Mouse (Mus musculus) lung, embryonic 16.5 days (tissue): ENCODE measurements around the gene Slc25a27. TPM values are rescaled to one million over a fixed set of nuclear protein-coding genes. Genes with fewer than 3 reads are reported as not detected.

Experiments used
- ATAC-seq: fragments of 200-750 bp; cut with Nextera tagmentation; 2 replicates; pipeline ENCODE4 v1.8.0; 2017; ENCODE audit warnings: low read depth, mild to moderate bottlenecking, moderate library complexity
- H3K27ac ChIP-seq: fragments of 300-500 bp; sonication (generic); 2 replicates; pipeline ENCODE4 v1.5.1; 2014; ENCODE audit warnings: mild to moderate bottlenecking, control low read depth, low read length
- H3K27me3 ChIP-seq: fragments of 300-500 bp; sonication (generic); 2 replicates; pipeline ENCODE4 v1.6.1; 2014; ENCODE audit warnings: low read depth, low read length, mixed read lengths; ENCODE audit not compliant: control insufficient read depth, insufficient read depth
- H3K36me3 ChIP-seq: fragments of 300-500 bp; sonication (generic); 2 replicates; pipeline ENCODE4 v1.6.1; 2014; ENCODE audit warnings: low read length; ENCODE audit not compliant: control insufficient read depth, insufficient read depth
- H3K4me1 ChIP-seq: fragments of 300-500 bp; sonication (generic); replicated peaks from 2 replicates; pipeline ENCODE4 v1.6.1; 2014; ENCODE audit warnings: low read length, mixed read lengths; ENCODE audit not compliant: control insufficient read depth, insufficient read depth
- H3K4me2 ChIP-seq: fragments of 300-500 bp; sonication (generic); 2 replicates; pipeline ENCODE4 v1.6.1; 2014; ENCODE audit warnings: low read depth, low read length, control low read depth
- H3K4me3 ChIP-seq: fragments of 300-500 bp; sonication (generic); 2 replicates; pipeline ENCODE4 v1.5.1; 2014; ENCODE audit warnings: mild to moderate bottlenecking, low read length, control low read depth
- H3K9ac ChIP-seq: fragments of 300-500 bp; sonication (generic); 2 replicates; pipeline ENCODE4 v1.6.1; 2014; ENCODE audit warnings: low read length, control low read depth
- H3K9me3 ChIP-seq: fragments of 300-500 bp; sonication (generic); 2 replicates; pipeline ENCODE4 v1.6.1; 2016; ENCODE audit warnings: low read length; ENCODE audit not compliant: control insufficient read depth
- WGBS: fragments of 180-500 bp; shearing (Covaris S2); extraction: QIAGEN DNeasy Blood & Tissue Kit; methylation state at CpG from one replicate; pipeline ENCODE4 v1.1.7; 2014; 5-methylcytosine and 5-hydroxymethylcytosine counted together
- polyA plus RNA-seq: library from polyadenylated mRNA; unstranded; fragments of >200 nt; fragmentation: Nextera tagmentation; extraction: Ambion mirVana; gene quantifications from 2 replicates; pipeline ENCODE4 v1.2.1, GENCODE M21; 2015

Gene Slc25a27
- polyA plus RNA-seq, 1 experiment from 2014 or later = 19.0 TPM

DNA sequence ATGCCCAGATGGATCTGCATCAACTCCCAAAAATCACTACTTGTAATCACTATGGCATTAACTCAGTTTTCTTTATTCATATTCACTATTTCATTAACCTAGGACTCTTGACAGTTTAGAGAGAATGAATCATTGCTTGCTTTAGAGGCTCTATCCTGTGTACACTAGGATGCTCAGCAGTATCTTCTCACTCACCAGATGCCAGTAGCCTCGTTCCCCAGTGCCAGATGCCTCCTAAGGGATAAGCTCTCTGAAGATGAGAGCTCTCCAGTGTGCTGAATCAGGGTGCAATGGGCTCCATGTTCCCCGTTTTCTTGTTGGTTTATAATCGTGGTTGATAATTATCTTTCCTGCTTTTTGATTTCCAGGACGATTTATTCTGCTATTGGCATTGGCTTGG, 68.3 kb downstream of the Slc25a27 start:
- no peak for ATAC-seq
- 59% methylated on average over 4 of the region's 4 CpGs for WGBS
- no peak overlapping the region for H3K4me2 ChIP-seq
- H3K9ac ChIP-seq = no peak overlapping the region
- no peaks in the 10 kb centered on the region for H3K27me3 ChIP-seq
- H3K9me3 ChIP-seq = 0 out of 2 replicates have a peak, but pooled peaks cover 2% of the 10 kb centered on the region
- no peaks in the 10 kb centered on the region for H3K36me3 ChIP-seq
- no peak overlapping the region for H3K4me3 ChIP-seq
- no peak overlapping the region for H3K27ac ChIP-seq
- no peaks in the 10 kb centered on the region for H3K4me1 ChIP-seq

DNA sequence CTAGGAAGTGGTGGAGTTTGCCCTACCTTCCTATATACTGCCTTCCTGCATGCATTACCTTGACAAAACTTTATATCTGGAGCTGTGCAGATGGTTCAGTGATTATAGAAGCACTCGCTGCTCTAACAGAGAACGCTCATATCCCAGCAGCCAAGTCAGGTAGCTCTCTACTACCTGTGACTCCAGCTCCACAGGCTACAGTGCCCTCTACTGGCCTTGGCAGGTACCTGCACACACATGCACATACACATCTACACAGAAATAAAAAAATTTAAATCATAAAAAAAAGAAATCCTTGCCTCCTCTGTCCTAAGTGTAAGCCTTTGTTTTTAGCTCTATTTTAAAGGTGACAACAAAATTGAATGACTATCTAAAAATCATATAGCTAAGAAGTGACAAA, 69.3 kb downstream of the Slc25a27 start:
- H3K4me3 ChIP-seq = no peak overlapping the region
- 95% methylated on average over 2 of the region's 2 CpGs for WGBS
- no peaks in the 10 kb centered on the region for H3K27me3 ChIP-seq
- no peak overlapping the region for H3K27ac ChIP-seq
- H3K9ac ChIP-seq = no peak overlapping the region
- no peaks in the 10 kb centered on the region for H3K4me1 ChIP-seq
- H3K36me3 ChIP-seq = no peaks in the 10 kb centered on the region
- 0 out of 2 replicates have a peak, but pooled peaks cover 2% of the 10 kb centered on the region for H3K9me3 ChIP-seq
- ATAC-seq = no peak
- no peak overlapping the region for H3K4me2 ChIP-seq

DNA sequence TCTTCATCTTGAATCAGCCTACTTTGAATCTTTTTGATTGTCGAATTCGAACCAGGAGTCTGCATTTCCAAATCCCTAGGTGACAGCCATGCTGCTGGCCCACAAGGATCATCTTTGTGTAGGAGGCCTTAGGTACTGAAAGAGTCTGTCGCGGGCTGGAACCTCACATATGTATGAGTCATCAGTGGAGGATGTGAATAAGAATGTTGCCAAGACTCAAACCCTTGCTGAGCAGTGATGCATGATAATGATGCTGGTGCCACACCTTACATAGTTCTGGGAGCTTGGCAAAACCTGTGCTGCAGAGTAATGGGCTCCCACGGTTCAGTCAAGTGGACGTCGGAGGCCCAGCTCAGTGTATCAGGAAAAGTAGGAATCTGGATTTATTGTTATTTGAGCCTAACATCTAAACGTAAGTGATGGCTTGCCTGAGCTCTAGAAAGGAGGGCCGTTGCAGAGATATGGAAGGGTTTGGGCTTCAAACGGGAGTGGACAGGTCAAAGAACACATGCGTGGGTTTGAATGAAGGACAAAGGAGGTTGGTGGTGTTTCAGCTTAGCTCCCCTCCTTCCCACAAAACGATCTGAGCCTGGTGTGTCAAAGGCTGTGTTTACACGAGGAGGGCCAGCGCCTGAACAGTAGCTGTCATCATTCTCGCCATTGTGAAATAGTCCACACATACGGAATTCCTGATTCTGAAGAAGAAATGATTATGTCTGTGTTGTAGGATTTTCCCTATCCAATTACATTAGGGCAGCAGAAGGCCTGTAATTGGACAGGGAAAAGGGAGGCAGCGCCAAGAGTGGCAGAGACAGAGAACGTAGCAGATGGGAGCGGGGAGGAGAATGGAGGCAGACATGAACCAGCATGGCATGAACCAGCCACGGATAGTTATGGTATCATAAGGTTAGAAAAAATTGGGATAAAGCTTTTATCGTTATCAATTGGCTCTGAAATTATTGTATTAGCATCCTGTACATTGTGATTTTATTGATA, 74.4 kb downstream of the Slc25a27 start:
- Histone ChIP-seq H3K9ac (no peak overlapping the region), H3K9me3 (no peaks in the 10 kb centered on the region), H3K4me2 (no peak overlapping the region), H3K27ac (no peak overlapping the region), H3K4me1 (no peaks in the 10 kb centered on the region), H3K4me3 (no peak overlapping the region), H3K27me3 (no peaks in the 10 kb centered on the region), H3K36me3 (no peaks in the 10 kb centered on the region)
- 75% methylated on average over 21 of the region's 21 CpGs for WGBS
- no peak for ATAC-seq

Other genes with a start within 250 kb of the Slc25a27 start
- gene Mep1a, start 164.4 kb downstream of the Slc25a27 start, polyA plus RNA-seq = 0.23 TPM in 1 of 2 replicates, not detected in the other
- 0.94 and 0.96 TPM in 2 replicates for gene Ankrd66, start 123.6 kb downstream of the Slc25a27 start, polyA plus RNA-seq
- gene Pla2g7, start 99.1 kb downstream of the Slc25a27 start, polyA plus RNA-seq = 10.9 and 11.3 TPM in 2 replicates
- not detected in 2 replicates for gene Tdrd6, start 36.9 kb downstream of the Slc25a27 start, polyA plus RNA-seq
- 45.0 and 48.9 TPM in 2 replicates for gene Cyp39a1, start 211 bp upstream of the Slc25a27 start, polyA plus RNA-seq
- 5.3 and 6.0 TPM in 2 replicates for gene Rcan2, start 134.1 kb upstream of the Slc25a27 start, polyA plus RNA-seq